Mouse (Mus musculus) cortical plate, adult 2 months (tissue): ENCODE results near the gene Slc23a2.

Experiments used
- CTCF ChIP-seq: fragments of 200-500 bp; IDR thresholded peaks from 2 replicates; pipeline ENCODE4 v1.5.1; 2011; ENCODE audit warnings: mild to moderate bottlenecking, control low read depth, low read length; ENCODE audit not compliant: insufficient read depth; ENCODE audit errors: extremely low read depth
- POLR2A ChIP-seq: fragments of 200-500 bp; IDR thresholded peaks from 2 replicates; pipeline ENCODE4 v1.6.1; 2011; ENCODE audit warnings: mild to moderate bottlenecking, low read length, control low read depth; ENCODE audit not compliant: insufficient read depth; ENCODE audit errors: extremely low read depth

DNA sequence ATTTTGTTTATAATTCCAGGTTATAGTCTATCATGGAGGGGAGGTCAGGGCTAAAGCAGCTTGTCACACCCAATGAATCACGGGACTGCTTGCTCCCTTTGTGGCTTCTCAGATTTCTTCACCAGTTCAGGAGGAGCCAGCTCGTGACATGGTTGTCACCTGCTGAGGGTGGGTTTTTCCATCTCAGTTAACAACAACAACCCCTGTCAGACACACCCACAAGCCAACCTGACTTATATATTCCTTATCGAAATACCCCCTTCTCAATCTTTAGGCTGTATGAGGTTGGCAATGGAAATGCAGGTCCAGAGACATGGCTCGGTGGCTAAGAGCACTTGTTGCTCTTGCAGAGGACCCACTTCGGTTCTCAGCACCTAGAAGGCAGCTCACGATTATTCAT is 39.0 kb upstream of the Slc23a2 start:
- TF ChIP-seq CTCF (no peak), POLR2A (no peak)
